Mouse (Mus musculus) left cerebral cortex, adult 9 months (tissue): Measurements from ENCODE around the gene Hspb8.
"Not testable (repeated sequence)": the region's sequence is repeated elsewhere in the genome, so short reads cannot be mapped to it uniquely, and the experiment has no call there.

Source experiments
- DNase-seq, 2 experiments: peaks; one replicate each; pipeline ENCODE4 v3.0.0; 2022; ENCODE audit warnings: low spot score in 2 of 2

Hspb8 gene

GRCm38 (mm10) chr5:116392603-116393002 is 30.1 kb downstream of the Hspb8 start:
- DNase-seq = no peak

- peak in 1 of 2 experiments; percentile 44 for DNase-seq
These were observed 32.7 kb downstream of the Hspb8 start for GRCm38 (mm10) chr5:116389856-116390542.

GRCm38 (mm10) chr5:116389321-116389720 is 33.3 kb downstream of the Hspb8 start:
- DNase-seq = no peak

GRCm38 (mm10) chr5:116387302-116387935 is 35.2 kb downstream of the Hspb8 start:
- DNase-seq = no peak

- peak in 1 of 2 experiments; percentile 70 for DNase-seq
These were observed 36.6 kb downstream of the Hspb8 start for GRCm38 (mm10) chr5:116386020-116386419.

- DNase-seq = not testable (repeated sequence)
These were observed 40.0 kb downstream of the Hspb8 start for GRCm38 (mm10) chr5:116382646-116383045.

- no peak for DNase-seq
These were observed 40.9 kb downstream of the Hspb8 start for GRCm38 (mm10) chr5:116381726-116382125.

- no peak for DNase-seq
These were observed 41.4 kb downstream of the Hspb8 start for GRCm38 (mm10) chr5:116381217-116381616.

GRCm38 (mm10) chr5:116380384-116380783 is 42.3 kb downstream of the Hspb8 start:
- DNase-seq = no peak

- no peak for DNase-seq
These were observed 43.8 kb downstream of the Hspb8 start for GRCm38 (mm10) chr5:116378872-116379271.

GRCm38 (mm10) chr5:116367923-116368322 is 54.7 kb downstream of the Hspb8 start:
- DNase-seq = no peak

- no peak for DNase-seq
These were observed 55.6 kb downstream of the Hspb8 start for GRCm38 (mm10) chr5:116366889-116367682.

GRCm38 (mm10) chr5:116361342-116361741 is 61.3 kb downstream of the Hspb8 start:
- no peak for DNase-seq

- DNase-seq = no peak
These were observed 61.9 kb downstream of the Hspb8 start for GRCm38 (mm10) chr5:116360751-116361150.
